Comparison of ENCODE assay signal across 8 mouse cellular contexts in genomic region chr13:81783405-81784342, GRCm38 (mm10). TPM values are rescaled to one million over a fixed set of nuclear protein-coding genes. Genes with fewer than 3 reads are reported as not detected.
DNase-seq lines count a peak whose midpoint lies in the region; ATAC-seq lines count a peak whose summit lies in the region.

No protein-coding gene starts in this region.

- peaks cover 31% of the 10 kb centered on the region for H3K36me3 ChIP-seq in heart, embryonic 14.5 days (ENCODE audit: control insufficient read depth, insufficient read depth, low read length)
- H3K36me3 ChIP-seq in liver, embryonic 13.5 days: peaks cover 27% of the 10 kb centered on the region
- H3K36me3 ChIP-seq in stomach, embryonic 16.5 days (ENCODE audit: control insufficient read depth, insufficient read depth, low read length): no peaks in the 10 kb centered on the region; the same call in 1 of the 2 replicates

- H3K9ac ChIP-seq in heart, embryonic 14.5 days (ENCODE audit: low read length): peak overlapping the region; percentile 94
- peak overlapping the region; percentile 91 for H3K9ac ChIP-seq in liver, embryonic 13.5 days
- H3K9ac ChIP-seq in stomach, embryonic 16.5 days (ENCODE audit: low read length): peak overlapping the region; percentile 93

- peaks cover 3 to 12% of the 10 kb centered on the region in 2 experiments for H3K4me1 ChIP-seq in heart, embryonic 14.5 days (ENCODE audit: control insufficient read depth in 2 of 2, insufficient read depth in 2 of 2, low read length in 2 of 2)
- H3K4me1 ChIP-seq in liver, embryonic 13.5 days (replicated peaks): peaks cover 24% of the 10 kb centered on the region
- H3K4me1 ChIP-seq in stomach, embryonic 16.5 days (ENCODE audit: control insufficient read depth, insufficient read depth, low read length): no peaks in the 10 kb centered on the region

- H3K27ac ChIP-seq in heart, embryonic 14.5 days (replicated peaks in 1 of 2; ENCODE audit: control insufficient read depth in 1 of 2, insufficient read depth in 1 of 2, low read depth in 2 of 2, low read length in 2 of 2): peak overlapping the region; percentile 98
- peak overlapping the region; percentile 92 for H3K27ac ChIP-seq in liver, embryonic 13.5 days
- H3K27ac ChIP-seq in stomach, embryonic 16.5 days (ENCODE audit: low read length): peak overlapping the region; percentile 100

- peak overlapping the region; percentile 75 to 92 for H3K4me3 ChIP-seq in heart, embryonic 14.5 days (ENCODE audit: control insufficient read depth in 1 of 2, insufficient read depth in 1 of 2, low read depth in 1 of 2, low read length in 2 of 2)
- H3K4me3 ChIP-seq in liver, embryonic 13.5 days (replicated peaks): peak overlapping the region; percentile 84
- peak overlapping the region; percentile 85 for H3K4me3 ChIP-seq in stomach, embryonic 16.5 days (replicated peaks; ENCODE audit: low read length)

- no peaks in the 10 kb centered on the region for H3K27me3 ChIP-seq in heart, embryonic 14.5 days (ENCODE audit: control insufficient read depth, insufficient read depth, low read length)
- no peaks in the 10 kb centered on the region for H3K27me3 ChIP-seq in liver, embryonic 13.5 days
- no peaks in the 10 kb centered on the region for H3K27me3 ChIP-seq in stomach, embryonic 16.5 days (ENCODE audit: control insufficient read depth, insufficient read depth, low read length)

- ATAC-seq in CD4-positive, CD25-positive, alpha-beta regulatory T cell, adult 4 months: peak; percentile 85
- peak; percentile 99 for ATAC-seq in heart, embryonic 14.5 days (ENCODE audit: insufficient number of reproducible peaks, insufficient read depth, low FRiP score, low read depth)
- ATAC-seq in liver, embryonic 13.5 days (ENCODE audit: low read depth): peak; percentile 95
- peak; percentile 99 for ATAC-seq in stomach, embryonic 16.5 days (ENCODE audit: insufficient read depth, low FRiP score)

- peak; percentile 94 for DNase-seq in c-Kit-negative CD71-positive TER-119-positive erythroid progenitor cells, embryonic 14.5 days (ENCODE audit: low read depth, low spot score)
- peak; percentile 94 for DNase-seq in fibroblast of lung, adult 2 months (ENCODE audit: low read depth)
- DNase-seq in kidney, postnatal 14 days: peak; percentile 97
- peak; percentile 98 for DNase-seq in liver, embryonic 13.5 days
- DNase-seq in neural tube, embryonic 10.5 days (ENCODE audit: extremely low spot score, low spot score): peak; percentile 96

- H3K9me3 ChIP-seq in heart, embryonic 14.5 days (ENCODE audit: control insufficient read depth, low read length): no peaks in the 10 kb centered on the region
- H3K9me3 ChIP-seq in liver, embryonic 13.5 days (replicated peaks): no peaks in the 10 kb centered on the region
- H3K9me3 ChIP-seq in stomach, embryonic 16.5 days (replicated peaks; ENCODE audit: control insufficient read depth, low read length): no peaks in the 10 kb centered on the region

- WGBS in heart, embryonic 14.5 days: under 1% methylated on average over 61 of the region's 62 CpGs
- under 1% methylated on average over 62 of the region's 62 CpGs for WGBS in liver, embryonic 13.5 days (ENCODE audit: insufficient replicate concordance)
- under 1% methylated on average over 58 of the region's 62 CpGs for WGBS in stomach, embryonic 16.5 days

- peak overlapping the region; percentile 68 for H3K4me2 ChIP-seq in heart, embryonic 14.5 days (ENCODE audit: low read length)
- H3K4me2 ChIP-seq in liver, embryonic 13.5 days: peak overlapping the region; percentile 82
- peak overlapping the region; percentile 67 for H3K4me2 ChIP-seq in stomach, embryonic 16.5 days (ENCODE audit: low read depth, low read length)

RNA-seq across cellular contexts. Expression of gene Cetn3, which starts 0.8 kb away (rescaled TPM):
- polyA plus RNA-seq in CD4-positive, CD25-positive, alpha-beta regulatory T cell, adult 4 months (2017; shearing (Covaris generic)): 100 to 1,000 TPM; 178 to 181 TPM
- polyA plus RNA-seq in heart, embryonic 14.5 days (2014; fragmentation: Nextera tagmentation; extraction: Ambion mirVana): 226 and 231 TPM in 2 replicates
- 137 and 172 TPM in 2 replicates for polyA plus RNA-seq in liver, embryonic 13.5 days (2015; fragmentation: Nextera tagmentation; extraction: Ambion mirVana)
- 178 and 189 TPM in 2 replicates for polyA plus RNA-seq in stomach, embryonic 16.5 days (2015; fragmentation: Nextera tagmentation; extraction: Ambion mirVana)

Comparison
In these comparisons a context has a peak if more than half of its experiments do, and no peak if none do; other contexts are left out.
1. Peak in every context shown above with its lines: DNase-seq, ATAC-seq, H3K4me3 ChIP-seq and H3K27ac ChIP-seq.